Mouse (Mus musculus) neural tube, embryonic 11.5 days (tissue): ENCODE measurements around the gene Ablim1. TPM values are rescaled to one million over a fixed set of nuclear protein-coding genes. Genes with fewer than 3 reads are reported as not detected.

ENCODE experiments used
- ATAC-seq: fragments of 200-750 bp; cut with Nextera tagmentation; 2 replicates; pipeline ENCODE4 v1.8.0; 2017; ENCODE audit warnings: moderate number of reproducible peaks, mild to moderate bottlenecking, moderate TSS enrichment, moderate library complexity; ENCODE audit not compliant: insufficient read depth, low FRiP score, low TSS enrichment
- DNase-seq: peaks from one replicate; pipeline ENCODE4 v3.0.0-alpha.2; 2015; ENCODE audit warnings: low spot score
- H3K27ac ChIP-seq: fragments of 300-500 bp; sonication (generic); 2 replicates; pipeline ENCODE4 v1.5.1; 2014; ENCODE audit warnings: low read depth, mild to moderate bottlenecking, low read length
- H3K27me3 ChIP-seq: fragments of 300-500 bp; sonication (generic); 2 replicates; pipeline ENCODE4 v1.6.1; 2014; ENCODE audit warnings: mild to moderate bottlenecking, low read length, mixed read lengths; ENCODE audit not compliant: control insufficient read depth, insufficient read depth
- H3K36me3 ChIP-seq: fragments of 300-500 bp; sonication (generic); 2 replicates; pipeline ENCODE4 v1.6.1; 2014; ENCODE audit warnings: mild to moderate bottlenecking, low read length, moderate library complexity, mixed read lengths; ENCODE audit not compliant: control insufficient read depth, insufficient read depth
- H3K4me1 ChIP-seq: fragments of 300-500 bp; sonication (generic); 2 replicates; pipeline ENCODE4 v1.6.1; 2014; ENCODE audit warnings: low read length, mixed read lengths; ENCODE audit not compliant: control insufficient read depth, insufficient read depth
- H3K4me2 ChIP-seq: fragments of 300-500 bp; sonication (generic); 2 replicates; pipeline ENCODE4 v1.6.1; 2014; ENCODE audit warnings: low read depth, mild to moderate bottlenecking, moderate library complexity
- H3K4me3 ChIP-seq: fragments of 300-500 bp; sonication (generic); 2 replicates; pipeline ENCODE4 v1.5.1; 2014; ENCODE audit warnings: low read depth, low read length
- H3K9ac ChIP-seq: fragments of 300-500 bp; sonication (generic); 2 replicates; pipeline ENCODE4 v1.6.1; 2014; ENCODE audit warnings: mild to moderate bottlenecking, low read length
- H3K9me3 ChIP-seq: fragments of 300-500 bp; sonication (generic); 2 replicates; pipeline ENCODE4 v1.6.1; 2016; ENCODE audit warnings: low read length; ENCODE audit not compliant: control insufficient read depth
- WGBS: fragments of 180-500 bp; shearing (Covaris S2); extraction: QIAGEN DNeasy Blood & Tissue Kit; methylation state at CpG from one replicate; pipeline ENCODE4 v1.1.7; 2014; 5-methylcytosine and 5-hydroxymethylcytosine counted together
- polyA plus RNA-seq: library from polyadenylated mRNA; unstranded; fragments of >200 nt; fragmentation: Nextera tagmentation; extraction: Ambion mirVana; gene quantifications from 2 replicates; pipeline ENCODE4 v1.2.1, GENCODE M21; 2014

Ablim1 gene
- polyA plus RNA-seq, 1 experiment from 2014 or later: 24.5 TPM

GRCm38 (mm10) chr19:57321839-57322238 is 7.1 kb upstream of the Ablim1 start:
- no peak for DNase-seq
- no peak overlapping the region for H3K9ac ChIP-seq
- no peaks in the 10 kb centered on the region; the same call in 1 of the 2 replicates for H3K9me3 ChIP-seq
- H3K36me3 ChIP-seq: no peaks in the 10 kb centered on the region
- H3K4me1 ChIP-seq: no peaks in the 10 kb centered on the region
- no peaks in the 10 kb centered on the region for H3K27me3 ChIP-seq
- ATAC-seq: no peak
- H3K27ac ChIP-seq: no peak overlapping the region
- no peak overlapping the region for H3K4me2 ChIP-seq
- whole genome bisulfite sequencing: 83% methylated on average over 3 of the region's 3 CpGs
- H3K4me3 ChIP-seq: no peak overlapping the region

GRCm38 (mm10) chr19:57320656-57321382 is 6.1 kb upstream of the Ablim1 start:
- Histone ChIP-seq H3K4me2 (no peak overlapping the region), H3K27ac (no peak overlapping the region), H3K27me3 (no peaks in the 10 kb centered on the region), H3K36me3 (no peaks in the 10 kb centered on the region), H3K9me3 (no peaks in the 10 kb centered on the region; the same call in 1 of the 2 replicates), H3K4me1 (no peaks in the 10 kb centered on the region), H3K4me3 (no peak overlapping the region), H3K9ac (no peak overlapping the region)
- DNase-seq (no peak), ATAC-seq (no peak)
- WGBS: 79% methylated on average over 9 of the region's 9 CpGs

GRCm38 (mm10) chr19:57316597-57316996 is 1.9 kb upstream of the Ablim1 start:
- DNase-seq: no peak
- 90% methylated on average over 3 of the region's 3 CpGs for WGBS
- no peak overlapping the region for H3K27ac ChIP-seq

GRCm38 (mm10) chr19:57315013-57315565 is 370 bp upstream of the Ablim1 start:
- H3K36me3 ChIP-seq: no peaks in the 10 kb centered on the region
- H3K4me3 ChIP-seq: peak overlapping the region; percentile 50
- H3K27ac ChIP-seq: no peak overlapping the region
- peaks cover 12% of the 10 kb centered on the region for H3K27me3 ChIP-seq
- peak overlapping the region; percentile 98 for H3K4me2 ChIP-seq
- no peak for DNase-seq
- no peaks in the 10 kb centered on the region; the same call in 1 of the 2 replicates for H3K9me3 ChIP-seq
- H3K9ac ChIP-seq: peak overlapping the region; percentile 57
- 0 out of 2 replicates have a peak, but pooled peaks cover 5% of the 10 kb centered on the region for H3K4me1 ChIP-seq
- 45% methylated on average over 11 of the region's 11 CpGs for WGBS
- no peak for ATAC-seq

More at GRCm38 (mm10) chr19:57316597-57316996, 1.9 kb upstream of the Ablim1 start:
- H3K36me3 ChIP-seq: no peaks in the 10 kb centered on the region
- 0 out of 2 replicates have a peak, but pooled peaks cover 5% of the 10 kb centered on the region for H3K4me1 ChIP-seq
- H3K4me3 ChIP-seq: no peak overlapping the region
- H3K9me3 ChIP-seq: no peaks in the 10 kb centered on the region; the same call in 1 of the 2 replicates
- no peak for ATAC-seq
- H3K27me3 ChIP-seq: peaks cover 12% of the 10 kb centered on the region
- H3K4me2 ChIP-seq: no peak overlapping the region
- no peak overlapping the region for H3K9ac ChIP-seq

GRCm38 (mm10) chr19:57313891-57314345 is 801 bp downstream of the Ablim1 start:
- DNase-seq: no peak
- Histone ChIP-seq H3K27me3 (peaks cover 12% of the 10 kb centered on the region), H3K4me1 (0 out of 2 replicates have a peak, but pooled peaks cover 5% of the 10 kb centered on the region), H3K9ac (no peak overlapping the region), H3K36me3 (no peaks in the 10 kb centered on the region), H3K27ac (no peak overlapping the region), H3K4me3 (peak overlapping the region; percentile 50), H3K4me2 (peak overlapping the region; percentile 98), H3K9me3 (no peaks in the 10 kb centered on the region)
- 74% methylated on average over 3 of the region's 3 CpGs for WGBS
- no peak for ATAC-seq

- Histone ChIP-seq H3K9ac (no peak overlapping the region), H3K27me3 (peaks cover 12% of the 10 kb centered on the region), H3K4me1 (0 out of 2 replicates have a peak, but pooled peaks cover 5% of the 10 kb centered on the region), H3K27ac (no peak overlapping the region), H3K9me3 (no peaks in the 10 kb centered on the region), H3K4me2 (no peak overlapping the region), H3K36me3 (no peaks in the 10 kb centered on the region), H3K4me3 (no peak overlapping the region)
- no peak for DNase-seq
- ATAC-seq: no peak
- WGBS: 79% methylated on average over 10 of the region's 10 CpGs
Observed at GRCm38 (mm10) chr19:57313226-57313625, 1.5 kb downstream of the Ablim1 start.

- WGBS: 70% methylated on average over 4 of the region's 4 CpGs
- Histone ChIP-seq H3K36me3 (no peaks in the 10 kb centered on the region), H3K4me1 (0 out of 2 replicates have a peak, but pooled peaks cover 5% of the 10 kb centered on the region), H3K9ac (no peak overlapping the region), H3K27ac (no peak overlapping the region), H3K4me3 (no peak overlapping the region), H3K9me3 (no peaks in the 10 kb centered on the region), H3K4me2 (no peak overlapping the region), H3K27me3 (peaks cover 12% of the 10 kb centered on the region)
- DNase-seq: no peak
- ATAC-seq: no peak
Observed at GRCm38 (mm10) chr19:57309980-57310379, 4.7 kb downstream of the Ablim1 start.

GRCm38 (mm10) chr19:57306601-57307000 is 8.1 kb downstream of the Ablim1 start:
- H3K27me3 ChIP-seq: no peaks in the 10 kb centered on the region
- H3K36me3 ChIP-seq: no peaks in the 10 kb centered on the region
- no peak for DNase-seq
- no peak overlapping the region for H3K27ac ChIP-seq
- no peak overlapping the region for H3K4me2 ChIP-seq
- 90% methylated on average over 4 of the region's 4 CpGs for WGBS
- no peaks in the 10 kb centered on the region for H3K9me3 ChIP-seq
- H3K9ac ChIP-seq: no peak overlapping the region
- H3K4me3 ChIP-seq: no peak overlapping the region
- no peak for ATAC-seq
- H3K4me1 ChIP-seq: no peaks in the 10 kb centered on the region
